Mouse (Mus musculus): Measurements from ENCODE around the gene Phactr4.
A peak's percentile ranks its signal among the peaks of the same experiment; 100 is the strongest.

The Phactr4 gene

GRCm38 (mm10) chr4:132411322-132412094 is 10.8 kb downstream of the Phactr4 start:
- peak; percentile 64 for DNase-seq (ENCODE audit: low spot score)

DNA sequence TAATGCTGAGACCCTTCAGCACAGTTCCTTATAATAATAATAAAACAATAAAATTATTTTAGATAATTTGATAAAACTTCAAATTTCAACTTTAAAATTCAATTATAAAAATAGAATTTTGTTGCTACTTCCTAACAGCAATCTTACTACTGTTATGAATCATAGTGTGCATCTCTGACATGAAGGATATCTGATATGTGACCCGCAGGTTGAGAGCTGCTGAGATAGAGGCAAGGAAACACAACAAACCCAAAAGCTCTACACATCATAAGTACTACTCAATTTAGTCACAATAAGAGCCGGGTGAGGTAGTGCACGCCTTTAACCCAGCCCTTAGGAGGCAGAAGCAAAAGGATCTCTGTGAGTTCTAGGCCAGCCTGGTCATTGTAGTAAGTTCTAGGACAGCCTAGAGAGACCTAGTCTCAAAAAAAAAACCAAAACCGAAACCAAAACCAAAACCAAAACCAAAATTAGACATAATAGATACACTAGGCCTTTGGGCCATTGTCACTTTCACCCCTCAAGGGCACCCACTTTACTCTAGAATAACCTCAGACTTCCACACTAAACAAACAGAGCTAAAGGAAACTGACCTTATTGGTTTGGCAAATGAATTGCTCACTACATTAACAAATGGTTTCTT is 12.6 kb downstream of the Phactr4 start:
- no peak for DNase-seq (ENCODE audit: low spot score)

- DNase-seq (ENCODE audit: low spot score) = no peak
Observed at GRCm38 (mm10) chr4:132406393-132407189, 15.7 kb downstream of the Phactr4 start.

GRCm38 (mm10) chr4:132404588-132404987 is 17.7 kb downstream of the Phactr4 start:
- DNase-seq (ENCODE audit: low spot score) = no peak

DNA sequence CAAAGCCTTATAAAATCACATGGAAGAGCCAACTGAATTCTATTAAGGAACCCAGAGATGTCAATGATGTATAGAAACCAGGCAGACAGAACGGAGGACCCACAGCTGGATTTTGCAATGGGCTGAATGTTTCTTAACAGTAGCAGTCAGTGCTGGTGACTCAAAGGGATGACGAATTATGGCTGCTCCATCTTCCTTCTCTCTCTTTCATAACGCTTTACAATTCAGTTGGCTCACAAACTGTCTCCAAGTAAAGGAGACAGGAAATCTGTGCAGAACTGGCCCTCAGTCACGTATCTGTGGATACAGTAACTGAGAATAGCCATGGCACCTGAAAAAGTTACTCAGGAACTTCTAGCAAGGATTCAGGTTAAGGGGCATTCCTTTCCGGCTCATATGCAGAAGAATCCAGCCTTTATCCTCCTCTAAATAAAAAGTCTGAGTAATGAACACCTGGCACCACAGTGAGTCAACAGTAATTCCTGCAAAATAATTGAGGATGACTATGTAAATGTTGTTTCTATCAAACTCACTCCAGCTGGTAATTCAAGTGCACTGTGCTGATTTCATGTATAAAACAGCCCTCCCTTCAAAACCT is 19.1 kb downstream of the Phactr4 start:
- peak; percentile 30 for DNase-seq (ENCODE audit: low spot score)

DNA sequence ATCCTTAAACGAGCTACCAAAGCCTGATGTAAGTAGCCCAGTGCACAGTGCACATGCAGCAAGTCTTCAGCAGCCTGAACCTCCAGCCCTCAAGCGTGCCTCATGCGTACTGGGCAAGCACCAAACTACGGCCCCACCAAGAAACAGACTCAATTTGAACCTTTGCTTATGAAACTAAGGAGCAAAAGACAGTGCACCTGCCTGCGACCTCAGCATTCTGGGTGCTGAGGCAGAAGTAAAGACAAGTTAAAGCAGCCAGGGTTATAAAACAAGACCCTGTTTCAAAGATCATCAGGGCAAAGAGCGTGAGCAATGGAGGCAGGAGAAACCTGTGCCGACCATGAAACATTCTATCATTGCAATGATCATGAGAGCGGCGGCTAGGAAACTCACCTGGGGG is 21.3 kb downstream of the Phactr4 start:
- no peak for DNase-seq (ENCODE audit: low spot score)

- no peak for DNase-seq (ENCODE audit: low spot score)
Observed at GRCm38 (mm10) chr4:132398863-132399262, 23.4 kb downstream of the Phactr4 start.

GRCm38 (mm10) chr4:132398045-132398774 is 24.1 kb downstream of the Phactr4 start:
- DNase-seq (ENCODE audit: low spot score) = peak; percentile 76

DNA sequence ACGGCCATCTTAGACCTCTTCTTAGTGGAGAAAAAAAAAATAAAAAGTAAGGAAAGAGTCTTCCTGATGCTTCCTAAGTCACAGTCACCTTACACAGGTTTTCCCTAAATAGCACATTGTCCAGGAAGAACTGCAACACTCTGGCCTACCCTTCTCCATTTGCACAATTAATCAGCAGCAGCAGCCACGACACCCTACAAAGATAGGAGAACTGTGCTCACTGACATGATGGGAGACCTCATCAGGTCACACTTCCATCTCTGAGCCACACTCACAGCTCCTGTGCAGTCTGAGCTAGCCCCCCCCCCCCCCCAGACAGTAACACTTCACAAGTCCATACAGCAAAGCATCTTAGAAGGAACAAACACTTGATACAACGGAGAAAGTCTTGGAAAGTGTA is 25.2 kb downstream of the Phactr4 start:
- no peak for DNase-seq (ENCODE audit: low spot score)

- DNase-seq (ENCODE audit: low spot score) = no peak
Observed at GRCm38 (mm10) chr4:132396251-132396650, 26.0 kb downstream of the Phactr4 start.

- DNase-seq (ENCODE audit: low spot score) = no peak
Observed at GRCm38 (mm10) chr4:132391063-132391740, 31.1 kb downstream of the Phactr4 start.

DNA sequence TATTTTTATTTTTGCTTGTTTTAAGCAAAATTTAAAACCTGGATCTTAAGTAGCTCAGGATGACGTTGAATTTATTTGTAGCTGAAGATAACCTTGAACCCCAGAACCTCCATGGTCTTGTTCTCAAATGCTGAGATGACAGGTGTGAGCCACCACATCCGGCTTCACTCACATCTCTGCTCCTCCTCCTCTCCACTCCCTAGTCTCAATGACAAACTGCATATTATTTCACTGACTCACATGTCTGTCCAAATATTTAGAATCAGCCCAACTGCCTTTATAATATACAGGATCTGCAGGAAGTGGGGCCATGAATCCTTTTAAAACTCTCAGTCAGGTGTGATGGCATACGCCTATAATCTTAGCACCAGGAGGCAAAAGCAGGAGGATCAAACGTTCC is 33.0 kb downstream of the Phactr4 start:
- DNase-seq (ENCODE audit: low spot score) = no peak

GRCm38 (mm10) chr4:132387617-132388016 is 34.7 kb downstream of the Phactr4 start:
- DNase-seq (ENCODE audit: low spot score) = no peak

DNA sequence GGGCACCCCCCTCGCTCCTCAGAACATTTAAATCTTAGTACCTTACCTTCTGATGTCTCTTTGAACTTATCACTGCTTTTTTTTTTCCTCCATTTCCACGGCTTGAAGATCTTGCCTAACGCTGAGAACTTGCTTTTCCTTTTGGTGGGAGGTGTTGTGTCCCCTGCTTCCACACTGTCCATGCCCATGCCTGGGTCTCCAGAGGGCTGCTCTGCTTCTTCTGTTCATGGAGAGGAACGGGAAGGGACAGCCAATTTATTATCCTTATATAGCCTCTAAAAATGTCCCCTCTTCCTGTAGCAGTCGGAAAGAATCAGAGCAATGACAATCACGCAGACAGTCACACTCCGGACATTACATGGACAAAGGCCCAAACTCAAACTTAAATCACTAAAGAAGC is 35.4 kb downstream of the Phactr4 start:
- no peak for DNase-seq (ENCODE audit: low spot score)

DNA sequence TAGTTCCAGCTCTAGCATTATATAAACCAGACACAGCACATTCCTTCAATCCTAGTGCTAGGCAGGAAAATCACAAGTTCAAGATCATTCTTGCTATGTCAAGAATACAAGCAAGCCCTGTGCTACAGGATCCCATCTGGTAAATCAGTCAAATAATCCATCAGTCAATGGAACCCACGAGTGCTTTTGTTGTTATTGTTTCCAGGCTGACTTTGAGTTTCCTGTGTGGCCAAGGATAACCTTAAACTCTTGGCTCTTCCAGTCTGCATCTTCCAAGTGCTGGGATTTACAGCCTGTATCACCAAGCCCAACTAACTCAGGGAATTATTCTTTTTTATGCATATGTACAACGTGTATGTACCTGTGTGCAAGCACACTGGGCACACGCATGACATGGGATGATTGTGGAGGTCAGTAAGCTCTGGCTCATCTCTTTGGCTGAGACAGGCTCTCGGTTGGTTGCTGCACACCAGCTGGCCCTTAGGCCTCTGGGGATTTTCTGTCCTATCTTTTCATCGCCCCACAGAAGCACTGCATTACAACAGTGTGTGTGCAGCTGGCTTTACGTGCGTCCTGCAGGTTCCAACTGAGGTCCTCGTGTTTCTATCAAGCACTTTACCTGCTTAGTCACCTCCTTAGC is 36.4 kb downstream of the Phactr4 start:
- DNase-seq (ENCODE audit: low spot score) = no peak

- DNase-seq (ENCODE audit: low spot score) = peak; percentile 5
Observed at GRCm38 (mm10) chr4:132383455-132383854, 38.8 kb downstream of the Phactr4 start.

- no peak for DNase-seq (ENCODE audit: low spot score)
Observed at GRCm38 (mm10) chr4:132382296-132382695, 40.0 kb downstream of the Phactr4 start.

GRCm38 (mm10) chr4:132380965-132381616 is 41.2 kb downstream of the Phactr4 start:
- DNase-seq (ENCODE audit: low spot score) = no peak

DNA sequence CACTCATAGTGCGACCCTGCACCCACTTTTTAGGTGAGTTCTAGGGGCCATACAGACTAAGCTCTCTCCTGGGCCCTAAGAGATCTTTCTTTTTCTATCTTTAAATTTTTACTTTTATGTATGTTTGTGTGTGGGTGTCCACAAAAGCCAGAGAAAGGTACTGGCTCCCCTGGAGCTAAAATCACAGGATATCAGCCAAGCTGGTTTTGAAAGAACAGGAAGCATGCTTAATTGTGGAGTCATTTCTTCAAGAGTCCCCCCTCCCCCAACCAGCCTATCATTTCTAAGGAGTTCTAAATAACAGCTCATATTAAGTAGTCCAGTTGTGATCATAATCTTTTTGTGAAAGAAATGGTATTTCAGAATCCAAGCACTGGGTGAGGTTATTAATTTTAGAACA is 48.5 kb downstream of the Phactr4 start:
- no peak for DNase-seq (ENCODE audit: low spot score)
